Mouse (Mus musculus) liver, embryonic 14.5 days (tissue): ENCODE measurements at regions not wholly inside any gene's neighbourhood (a gene's known extent, or its start where the extent isn't known, plus 50 kb on each side); places are given as distances from the start of the nearest gene placed in this dataset.

Experiments used
- CTCF ChIP-seq: IDR thresholded peaks from 2 replicates; pipeline ENCODE4 v1.5.1; 2016; ENCODE audit warnings: antibody characterized with exemption, low read depth, control low read depth
- EP300 ChIP-seq: IDR thresholded peaks from 2 replicates; pipeline ENCODE4 v1.6.1; 2016; ENCODE audit warnings: antibody characterized with exemption, low read depth

DNA sequence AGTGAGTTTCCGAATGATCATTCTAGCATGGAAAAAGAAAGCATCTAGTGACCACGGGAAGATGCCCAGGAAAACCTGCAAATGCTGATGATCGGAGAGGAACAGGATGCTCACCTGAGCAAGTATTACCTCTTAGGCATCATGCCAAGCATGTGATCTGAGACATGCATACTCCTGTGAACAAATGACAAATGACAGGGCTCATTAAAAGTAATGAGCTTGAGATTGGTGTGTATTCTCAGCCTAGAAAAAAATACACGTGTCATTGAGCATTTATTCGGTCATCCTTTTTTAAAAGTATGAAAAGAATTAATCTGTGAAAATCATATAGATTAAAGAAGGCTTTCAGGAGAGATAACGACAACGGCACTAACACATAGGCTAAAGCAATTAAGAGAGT is 156.4 kb upstream of the Cpne8 start:
- TF ChIP-seq CTCF (no peak), EP300 (no peak)
